Mouse (Mus musculus) forebrain, embryonic 15.5 days (tissue): ENCODE data around the gene Ppm1j. TPM values are rescaled to one million over a fixed set of nuclear protein-coding genes. Genes with fewer than 3 reads are reported as not detected.

Source experiments
- ATAC-seq: fragments of 200-750 bp; cut with Nextera tagmentation; replicated peaks from 2 replicates; pipeline ENCODE4 v1.8.0; 2017; ENCODE audit warnings: mild to moderate bottlenecking, moderate TSS enrichment, moderate library complexity
- H3K27ac ChIP-seq: fragments of 300-500 bp; sonication (generic); replicated peaks from 2 replicates; pipeline ENCODE4 v1.5.1; 2015; ENCODE audit warnings: mild to moderate bottlenecking, inconsistent platforms
- H3K27me3 ChIP-seq: fragments of 300-500 bp; sonication (generic); 2 replicates; pipeline ENCODE4 v1.6.1; 2015; ENCODE audit warnings: inconsistent platforms
- H3K36me3 ChIP-seq: fragments of 300-500 bp; sonication (generic); 2 replicates; pipeline ENCODE4 v1.6.1; 2015; ENCODE audit warnings: mild to moderate bottlenecking, inconsistent platforms
- H3K4me1 ChIP-seq: fragments of 300-500 bp; sonication (generic); 2 replicates; pipeline ENCODE4 v1.6.1; 2015; ENCODE audit warnings: inconsistent platforms
- H3K4me2 ChIP-seq: fragments of 300-500 bp; sonication (generic); replicated peaks from 2 replicates; pipeline ENCODE4 v1.6.1; 2015; ENCODE audit warnings: mild to moderate bottlenecking, inconsistent platforms
- H3K4me3 ChIP-seq: fragments of 300-500 bp; sonication (generic); 2 replicates; pipeline ENCODE4 v1.5.1; 2015; ENCODE audit warnings: mild to moderate bottlenecking, inconsistent platforms
- H3K9ac ChIP-seq: fragments of 300-500 bp; sonication (generic); replicated peaks from 2 replicates; pipeline ENCODE4 v1.6.1; 2015; ENCODE audit warnings: mild to moderate bottlenecking, inconsistent platforms
- H3K9me3 ChIP-seq: fragments of 300-500 bp; sonication (generic); 2 replicates; pipeline ENCODE4 v1.6.1; 2016; ENCODE audit warnings: inconsistent platforms
- WGBS: fragments of 180-500 bp; shearing (Covaris S2); methylation state at CpG from one replicate; pipeline ENCODE4 v1.1.7; 2015; ENCODE audit warnings: mixed read lengths; 5-methylcytosine and 5-hydroxymethylcytosine counted together
- polyA plus RNA-seq: library from polyadenylated mRNA; unstranded; fragments of >200 nt; fragmentation: Nextera tagmentation; extraction: Ambion mirVana; gene quantifications from 2 replicates; pipeline ENCODE4 v1.2.1, GENCODE M21; 2015

The Ppm1j gene
- polyA plus RNA-seq, 1 experiment from 2014 or later: 2.7 TPM

- WGBS: 70% methylated on average over 4 of the region's 4 CpGs
- Histone ChIP-seq H3K27ac (no peak overlapping the region), H3K9me3 (no peaks in the 10 kb centered on the region), H3K4me2 (no peak overlapping the region), H3K9ac (no peak overlapping the region), H3K27me3 (no peaks in the 10 kb centered on the region), H3K4me3 (no peak overlapping the region), H3K4me1 (no peaks in the 10 kb centered on the region), H3K36me3 (no peaks in the 10 kb centered on the region)
- ATAC-seq: no peak
Observed at GRCm38 (mm10) chr3:104767716-104768115, 13.1 kb upstream of the Ppm1j start.

- ATAC-seq: no peak
- H3K9me3 ChIP-seq: no peaks in the 10 kb centered on the region
Observed at GRCm38 (mm10) chr3:104769135-104769534, 11.7 kb upstream of the Ppm1j start.

GRCm38 (mm10) chr3:104770035-104770434, 10.8 kb upstream of the Ppm1j start:
- Histone ChIP-seq H3K36me3 (no peaks in the 10 kb centered on the region), H3K9ac (no peak overlapping the region), H3K27me3 (no peaks in the 10 kb centered on the region), H3K4me3 (no peak overlapping the region), H3K27ac (no peak overlapping the region), H3K4me1 (no peaks in the 10 kb centered on the region), H3K9me3 (no peaks in the 10 kb centered on the region), H3K4me2 (no peak overlapping the region)
- no peak for ATAC-seq
- 59% methylated on average over 10 of the region's 10 CpGs for WGBS

More at GRCm38 (mm10) chr3:104769135-104769534, 11.7 kb upstream of the Ppm1j start:
- Histone ChIP-seq H3K9ac (no peak overlapping the region), H3K4me3 (no peak overlapping the region), H3K4me2 (no peak overlapping the region), H3K27ac (no peak overlapping the region), H3K27me3 (no peaks in the 10 kb centered on the region), H3K36me3 (no peaks in the 10 kb centered on the region), H3K4me1 (no peaks in the 10 kb centered on the region)
- WGBS: 72% methylated on average over 3 of the region's 3 CpGs

- Histone ChIP-seq H3K9ac (no peak overlapping the region), H3K4me1 (no peaks in the 10 kb centered on the region), H3K4me3 (no peak overlapping the region), H3K36me3 (no peaks in the 10 kb centered on the region), H3K27me3 (peaks cover 3% of the 10 kb centered on the region), H3K9me3 (no peaks in the 10 kb centered on the region), H3K4me2 (no peak overlapping the region), H3K27ac (no peak overlapping the region)
- WGBS: 75% methylated on average over 3 of the region's 3 CpGs
- ATAC-seq: no peak
Observed at GRCm38 (mm10) chr3:104770918-104771317, 9.9 kb upstream of the Ppm1j start.

GRCm38 (mm10) chr3:104771460-104771859, 9.4 kb upstream of the Ppm1j start:
- H3K9ac ChIP-seq: no peak overlapping the region
- no peak overlapping the region for H3K4me3 ChIP-seq
- no peak overlapping the region for H3K4me2 ChIP-seq
- H3K27me3 ChIP-seq: peaks cover 8% of the 10 kb centered on the region
- H3K9me3 ChIP-seq: no peaks in the 10 kb centered on the region
- WGBS: 34% methylated on average over 6 of the region's 6 CpGs
- H3K4me1 ChIP-seq: no peaks in the 10 kb centered on the region
- H3K27ac ChIP-seq: no peak overlapping the region
- no peak for ATAC-seq
- H3K36me3 ChIP-seq: no peaks in the 10 kb centered on the region

- Histone ChIP-seq H3K27ac (no peak overlapping the region), H3K4me3 (no peak overlapping the region), H3K9ac (no peak overlapping the region), H3K36me3 (no peaks in the 10 kb centered on the region), H3K9me3 (no peaks in the 10 kb centered on the region), H3K27me3 (peaks cover 27% of the 10 kb centered on the region), H3K4me2 (no peak overlapping the region), H3K4me1 (peaks cover 6% of the 10 kb centered on the region)
- WGBS: 64% methylated on average over 7 of the region's 7 CpGs
- ATAC-seq: no peak
Observed at GRCm38 (mm10) chr3:104773301-104773700, 7.6 kb upstream of the Ppm1j start.

GRCm38 (mm10) chr3:104777342-104777741, 3.5 kb upstream of the Ppm1j start:
- H3K4me3 ChIP-seq: peak overlapping the region; percentile 28
- H3K27me3 ChIP-seq: peaks cover 67% of the 10 kb centered on the region
- no peak overlapping the region for H3K27ac ChIP-seq
- no peaks in the 10 kb centered on the region for H3K9me3 ChIP-seq
- H3K9ac ChIP-seq: 0 out of 2 replicates have a peak overlapping the region, but pooled peaks have one; percentile 21
- H3K36me3 ChIP-seq: no peaks in the 10 kb centered on the region
- ATAC-seq: no peak
- H3K4me1 ChIP-seq: peaks cover 23% of the 10 kb centered on the region
- peak overlapping the region; percentile 53 for H3K4me2 ChIP-seq
- under 1% methylated on average over 20 of the region's 20 CpGs for WGBS

GRCm38 (mm10) chr3:104779949-104780348, 907 bp upstream of the Ppm1j start:
- H3K4me3 ChIP-seq: no peak overlapping the region
- no peak overlapping the region for H3K9ac ChIP-seq
- no peak overlapping the region for H3K27ac ChIP-seq
- no peak overlapping the region for H3K4me2 ChIP-seq
- peaks cover 86% of the 10 kb centered on the region for H3K27me3 ChIP-seq
- H3K9me3 ChIP-seq: no peaks in the 10 kb centered on the region
- 2% methylated on average over 7 of the region's 7 CpGs for WGBS
- peaks cover 23% of the 10 kb centered on the region for H3K4me1 ChIP-seq
- H3K36me3 ChIP-seq: no peaks in the 10 kb centered on the region
- ATAC-seq: peak; percentile 39; the same call in 1 of the 2 replicates

GRCm38 (mm10) chr3:104781471-104781903, 631 bp downstream of the Ppm1j start, which contains the start of gene Fam19a3:
TSS of gene Fam19a3 (minus strand) at chr3:104781840.
- H3K9ac ChIP-seq: peak within 1 kb of the TSS; percentile 35
- ATAC-seq: no peak
- H3K4me2 ChIP-seq: peak within 1 kb of the TSS; percentile 88
- no peaks in the 10 kb centered on the region for H3K9me3 ChIP-seq
- 2% methylated on average over 26 of the region's 26 CpGs for WGBS
- peaks cover 78% of the 10 kb centered on the region for H3K27me3 ChIP-seq
- H3K36me3 ChIP-seq: no peaks in the 10 kb centered on the region
- no peak within 1 kb of the TSS for H3K27ac ChIP-seq
- peaks cover 23% of the 10 kb centered on the region for H3K4me1 ChIP-seq
- H3K4me3 ChIP-seq: peak within 1 kb of the TSS; percentile 45

- WGBS: 17% methylated on average over 12 of the region's 12 CpGs
- H3K36me3 ChIP-seq: no peaks in the 10 kb centered on the region
- no peak overlapping the region for H3K4me3 ChIP-seq
- no peaks in the 10 kb centered on the region for H3K9me3 ChIP-seq
- H3K27me3 ChIP-seq: peaks cover 71% of the 10 kb centered on the region
- no peak overlapping the region for H3K27ac ChIP-seq
- peaks cover 21% of the 10 kb centered on the region for H3K4me1 ChIP-seq
- no peak for ATAC-seq
- H3K4me2 ChIP-seq: peak overlapping the region; percentile 88
- H3K9ac ChIP-seq: no peak overlapping the region
Observed at GRCm38 (mm10) chr3:104782061-104782681, 1.3 kb downstream of the Ppm1j start.

GRCm38 (mm10) chr3:104783971-104784500, 3.2 kb downstream of the Ppm1j start:
- WGBS: 41% methylated on average over 14 of the region's 14 CpGs
- H3K4me3 ChIP-seq: no peak overlapping the region
- no peak for ATAC-seq

GRCm38 (mm10) chr3:104785284-104785683, 4.4 kb downstream of the Ppm1j start:
- H3K36me3 ChIP-seq: no peaks in the 10 kb centered on the region
- H3K4me2 ChIP-seq: no peak overlapping the region
- H3K9me3 ChIP-seq: no peaks in the 10 kb centered on the region
- H3K4me3 ChIP-seq: no peak overlapping the region
- H3K9ac ChIP-seq: no peak overlapping the region
- no peak for ATAC-seq
- H3K27me3 ChIP-seq: peaks cover 40% of the 10 kb centered on the region
- no peak overlapping the region for H3K27ac ChIP-seq
- whole genome bisulfite sequencing: 91% methylated on average over 6 of the region's 6 CpGs
- peaks cover 34% of the 10 kb centered on the region for H3K4me1 ChIP-seq

More at GRCm38 (mm10) chr3:104783971-104784500, 3.2 kb downstream of the Ppm1j start:
- Histone ChIP-seq H3K9me3 (no peaks in the 10 kb centered on the region), H3K4me2 (no peak overlapping the region), H3K9ac (no peak overlapping the region), H3K27ac (no peak overlapping the region), H3K4me1 (peaks cover 24% of the 10 kb centered on the region), H3K36me3 (no peaks in the 10 kb centered on the region), H3K27me3 (peaks cover 52% of the 10 kb centered on the region)
